Mouse (Mus musculus) kidney, adult 11 months (tissue): ENCODE data around the gene Abcc8.

ENCODE experiments used
- DNase-seq: peaks from one replicate; pipeline ENCODE4 v3.0.0; 2022

The Abcc8 gene

GRCm38 (mm10) chr7:46154498-46155488 lies 25.0 kb downstream of the Abcc8 start:
- no peak for DNase-seq

- DNase-seq = no peak
Measured at GRCm38 (mm10) chr7:46152819-46153351, 26.9 kb downstream of the Abcc8 start.

GRCm38 (mm10) chr7:46147417-46147816 lies 32.4 kb downstream of the Abcc8 start:
- DNase-seq = no peak

- DNase-seq = no peak
Measured at GRCm38 (mm10) chr7:46146675-46147308, 33.0 kb downstream of the Abcc8 start.

- DNase-seq = no peak
Measured at GRCm38 (mm10) chr7:46144061-46144460, 35.8 kb downstream of the Abcc8 start.

- no peak for DNase-seq
Measured at GRCm38 (mm10) chr7:46138329-46138930, 41.4 kb downstream of the Abcc8 start.

GRCm38 (mm10) chr7:46133858-46134257 lies 46.0 kb downstream of the Abcc8 start:
- no peak for DNase-seq

- no peak for DNase-seq
Measured at GRCm38 (mm10) chr7:46132229-46132628, 47.6 kb downstream of the Abcc8 start.

- DNase-seq = no peak
Measured at GRCm38 (mm10) chr7:46131806-46132205, 48.0 kb downstream of the Abcc8 start.

GRCm38 (mm10) chr7:46131266-46131665 lies 48.6 kb downstream of the Abcc8 start:
- DNase-seq = no peak

GRCm38 (mm10) chr7:46130723-46131122 lies 49.1 kb downstream of the Abcc8 start:
- no peak for DNase-seq

- DNase-seq = no peak
Measured at GRCm38 (mm10) chr7:46129463-46130179, 50.2 kb downstream of the Abcc8 start.

- DNase-seq = no peak
Measured at GRCm38 (mm10) chr7:46128196-46128595, 51.6 kb downstream of the Abcc8 start.

GRCm38 (mm10) chr7:46125340-46125739 lies 54.5 kb downstream of the Abcc8 start:
- no peak for DNase-seq

- no peak for DNase-seq
Measured at GRCm38 (mm10) chr7:46124460-46124859, 55.4 kb downstream of the Abcc8 start.

- DNase-seq = no peak
Measured at GRCm38 (mm10) chr7:46122964-46123363, 56.9 kb downstream of the Abcc8 start.

GRCm38 (mm10) chr7:46117035-46117434 lies 62.8 kb downstream of the Abcc8 start:
- no peak for DNase-seq

GRCm38 (mm10) chr7:46116118-46116581 lies 63.7 kb downstream of the Abcc8 start:
- DNase-seq = no peak

GRCm38 (mm10) chr7:46113435-46113834 lies 66.4 kb downstream of the Abcc8 start:
- DNase-seq = no peak

GRCm38 (mm10) chr7:46111938-46112337 lies 67.9 kb downstream of the Abcc8 start:
- no peak for DNase-seq

- no peak for DNase-seq
Measured at GRCm38 (mm10) chr7:46111212-46111817, 68.5 kb downstream of the Abcc8 start.

- DNase-seq = no peak
Measured at GRCm38 (mm10) chr7:46110079-46110478, 69.8 kb downstream of the Abcc8 start.
